Mouse (Mus musculus): Measurements from ENCODE around the gene Zfp423. TPM values are rescaled to one million over a fixed set of nuclear protein-coding genes. Genes with fewer than 3 reads are reported as not detected.

Gene Zfp423
- total and polyA plus RNA-seq, 3 experiments = not detected

GRCm38 (mm10) chr8:87753148-87753547 lies 206.2 kb downstream of the Zfp423 start:
- Histone ChIP-seq H3K4me1 (ENCODE audit: control insufficient read depth in 1 of 2, insufficient read depth in 2 of 2, low read length in 2 of 2) (no peaks in the 10 kb centered on the region), H3K27ac (ENCODE audit: control insufficient read depth, low read depth, low read length) (no peak overlapping the region), H3K9ac (ENCODE audit: control insufficient read depth, low read depth, low read length, poor library complexity, severe bottlenecking) (no peak overlapping the region), H3K36me3 (ENCODE audit: control insufficient read depth in 1 of 2, insufficient read depth in 2 of 2, low read length in 2 of 2) (no peaks in the 10 kb centered on the region), H3K79me2 (ENCODE audit: control insufficient read depth, insufficient read depth, low read length, poor library complexity) (no peaks in the 10 kb centered on the region), H3K9me3 (replicated peaks; ENCODE audit: insufficient read depth, low read length) (no peaks in the 10 kb centered on the region), H3K27me3 (ENCODE audit: control insufficient read depth in 1 of 2, insufficient read depth in 2 of 2, low read length in 2 of 2) (no peaks in the 10 kb centered on the region), H3K4me3 (ENCODE audit: control insufficient read depth in 1 of 2, insufficient read depth in 1 of 2, low read depth in 2 of 2, low read length in 2 of 2) (no peak overlapping the region)
- DNase-seq (ENCODE audit: low read depth, low spot score) = no peak
- no peak for TF ChIP-seq UBTF (IDR thresholded peaks at IDR 0.05; ENCODE audit: borderline replicate concordance, insufficient read depth, low read depth, low read length)
- no peak for TF ChIP-seq TCF12 (IDR thresholded peaks at IDR 0.05; ENCODE audit: low read depth, low read length)
- no peak for TF ChIP-seq MYB (IDR thresholded peaks at IDR 0.05; ENCODE audit: low read depth, low read length)
- no peak for TF ChIP-seq ZC3H11A (IDR thresholded peaks at IDR 0.05; ENCODE audit: low read depth, low read length)
- no peak for TF ChIP-seq CTCF (IDR thresholded peaks at IDR 0.05 in 2 of 3, conservative IDR thresholded peaks at IDR 0.05 in 1 of 3; ENCODE audit: control insufficient read depth in 1 of 3, insufficient read depth in 1 of 3, low read depth in 2 of 3, low read length in 3 of 3, poor library complexity in 1 of 3, severe bottlenecking in 1 of 3)
- TF ChIP-seq JUND (IDR thresholded peaks at IDR 0.05; ENCODE audit: low read depth, low read length) = no peak
- no peak for TF ChIP-seq POLR2AphosphoS5 (IDR thresholded peaks at IDR 0.05; ENCODE audit: borderline replicate concordance, low read depth, low read length)
- no peak for TF ChIP-seq POLR2AphosphoS2 (IDR thresholded peaks at IDR 0.05; ENCODE audit: low read length)
- TF ChIP-seq RAD21 (IDR thresholded peaks at IDR 0.05; ENCODE audit: low read depth, low read length) = no peak

GRCm38 (mm10) chr8:87752710-87753109 lies 206.7 kb downstream of the Zfp423 start:
- Histone ChIP-seq H3K4me3 (ENCODE audit: control insufficient read depth in 1 of 2, insufficient read depth in 1 of 2, low read depth in 2 of 2, low read length in 2 of 2) (no peak overlapping the region), H3K9me3 (replicated peaks; ENCODE audit: insufficient read depth, low read length) (no peaks in the 10 kb centered on the region)
- TF ChIP-seq BHLHE40 (IDR thresholded peaks at IDR 0.05; ENCODE audit: borderline replicate concordance, low read depth, low read length) = no peak
- no peak for TF ChIP-seq GATA1 (IDR thresholded peaks at IDR 0.05; ENCODE audit: low read depth, low read length)
- no peak for TF ChIP-seq MEF2A (IDR thresholded peaks at IDR 0.05; ENCODE audit: extremely low read depth, insufficient replicate concordance, low read depth, low read length, poor library complexity, severe bottlenecking)
- no peak for TF ChIP-seq CTCF (IDR thresholded peaks at IDR 0.05 in 2 of 3, conservative IDR thresholded peaks at IDR 0.05 in 1 of 3; ENCODE audit: control insufficient read depth in 1 of 3, insufficient read depth in 1 of 3, low read depth in 2 of 3, low read length in 3 of 3, poor library complexity in 1 of 3, severe bottlenecking in 1 of 3)
- TF ChIP-seq POLR2AphosphoS2 (IDR thresholded peaks at IDR 0.05; ENCODE audit: low read length) = no peak
- no peak for TF ChIP-seq ELF1 (IDR thresholded peaks at IDR 0.05; ENCODE audit: low read depth, low read length)
- TF ChIP-seq ZMIZ1 (IDR thresholded peaks at IDR 0.05; ENCODE audit: low read depth, low read length) = no peak
- TF ChIP-seq ETS1 (IDR thresholded peaks at IDR 0.05; ENCODE audit: low read depth, low read length) = no peak
- TF ChIP-seq EP300 (IDR thresholded peaks at IDR 0.05; ENCODE audit: low read depth in 1 of 2, low read length in 2 of 2) = no peak
- TF ChIP-seq USF1 (IDR thresholded peaks at IDR 0.05; ENCODE audit: low read depth, low read length) = no peak
- TF ChIP-seq MYC (IDR thresholded peaks at IDR 0.05; ENCODE audit: low read depth, low read length) = no peak
- TF ChIP-seq CHD1 (IDR thresholded peaks at IDR 0.05; ENCODE audit: low read depth, low read length) = no peak
- TF ChIP-seq TCF12 (IDR thresholded peaks at IDR 0.05; ENCODE audit: low read depth, low read length) = no peak
- TF ChIP-seq NRF1 (IDR thresholded peaks at IDR 0.05; ENCODE audit: insufficient read depth, low read depth, low read length, poor library complexity, severe bottlenecking) = no peak
- no peak for TF ChIP-seq MXI1 (IDR thresholded peaks at IDR 0.05; ENCODE audit: low read depth, low read length)
- no peak for TF ChIP-seq ZNF384 (IDR thresholded peaks at IDR 0.05; ENCODE audit: low read depth, low read length)

More at GRCm38 (mm10) chr8:87752710-87753109, 206.7 kb downstream of the Zfp423 start:
- H3K79me2 ChIP-seq (ENCODE audit: control insufficient read depth, insufficient read depth, low read length, poor library complexity) = no peaks in the 10 kb centered on the region
- DNase-seq (ENCODE audit: low read depth, low spot score) = no peak
- no peaks in the 10 kb centered on the region for H3K27me3 ChIP-seq (ENCODE audit: control insufficient read depth in 1 of 2, insufficient read depth in 2 of 2, low read length in 2 of 2)
- H3K27ac ChIP-seq (ENCODE audit: control insufficient read depth, low read depth, low read length) = no peak overlapping the region
- H3K4me1 ChIP-seq (ENCODE audit: control insufficient read depth in 1 of 2, insufficient read depth in 2 of 2, low read length in 2 of 2) = no peaks in the 10 kb centered on the region
- H3K36me3 ChIP-seq (ENCODE audit: control insufficient read depth in 1 of 2, insufficient read depth in 2 of 2, low read length in 2 of 2) = no peaks in the 10 kb centered on the region
- no peak overlapping the region for H3K9ac ChIP-seq (ENCODE audit: control insufficient read depth, low read depth, low read length, poor library complexity, severe bottlenecking)
